Mouse (Mus musculus): ENCODE measurements around the gene Rab43. TPM values are rescaled to one million over a fixed set of nuclear protein-coding genes. Genes with fewer than 3 reads are reported as not detected.

The Rab43 gene
- total and polyA plus RNA-seq, 3 experiments: 4.0 to 13.2 TPM; not detected in 1

- Histone ChIP-seq H3K27ac (ENCODE audit: control insufficient read depth, low read depth, low read length) (peak overlapping the region; percentile 43; the same call in 1 of the 2 replicates), H3K36me3 (ENCODE audit: control insufficient read depth in 1 of 2, insufficient read depth in 2 of 2, low read length in 2 of 2) (peaks cover 0 to 25% of the 10 kb centered on the region in 2 experiments; a peak in 2 of 4 replicates), H3K9me3 (replicated peaks; ENCODE audit: insufficient read depth, low read length) (no peaks in the 10 kb centered on the region), H3K4me1 (ENCODE audit: control insufficient read depth in 1 of 2, insufficient read depth in 2 of 2, low read length in 2 of 2) (peaks cover 21 to 44% of the 10 kb centered on the region in 2 experiments), H3K79me2 (ENCODE audit: control insufficient read depth, insufficient read depth, low read length, poor library complexity) (no peaks in the 10 kb centered on the region), H3K9ac (ENCODE audit: control insufficient read depth, low read depth, low read length, poor library complexity, severe bottlenecking) (no peak overlapping the region), H3K4me3 (ENCODE audit: control insufficient read depth in 1 of 2, insufficient read depth in 1 of 2, low read depth in 2 of 2, low read length in 2 of 2) (no peak overlapping the region), H3K27me3 (ENCODE audit: control insufficient read depth in 1 of 2, insufficient read depth in 2 of 2, low read length in 2 of 2) (no peaks in the 10 kb centered on the region)
- DNase-seq (ENCODE audit: low read depth, low spot score): no peak
- TF ChIP-seq MAFK (IDR thresholded peaks at IDR 0.05; ENCODE audit: borderline replicate concordance, low read depth, low read length) (no peak), TCF12 (IDR thresholded peaks at IDR 0.05; ENCODE audit: low read depth, low read length) (peak; percentile 70), EP300 (IDR thresholded peaks at IDR 0.05; ENCODE audit: low read depth in 1 of 2, low read length in 2 of 2) (peak; percentile 65 to 74), CTCF (IDR thresholded peaks at IDR 0.05 in 2 of 3, conservative IDR thresholded peaks at IDR 0.05 in 1 of 3; ENCODE audit: control insufficient read depth in 1 of 3, insufficient read depth in 1 of 3, low read depth in 2 of 3, low read length in 3 of 3, poor library complexity in 1 of 3, severe bottlenecking in 1 of 3) (no peak), CHD1 (IDR thresholded peaks at IDR 0.05; ENCODE audit: low read depth, low read length) (0 out of 2 replicates have a peak, but pooled peaks have one; percentile 50), MXI1 (IDR thresholded peaks at IDR 0.05; ENCODE audit: low read depth, low read length) (peak; percentile 20; the same call in 1 of the 2 replicates), MAZ (IDR thresholded peaks at IDR 0.05; ENCODE audit: low read depth, low read length) (peak; percentile 24; the same call in 1 of the 2 replicates), E2F4 (IDR thresholded peaks at IDR 0.05; ENCODE audit: borderline replicate concordance, low read depth, low read length) (no peak), GATA1 (IDR thresholded peaks at IDR 0.05; ENCODE audit: low read depth, low read length) (peak; percentile 41), RCOR1 (IDR thresholded peaks at IDR 0.05; ENCODE audit: low read depth, low read length) (peak; percentile 42), ETS1 (IDR thresholded peaks at IDR 0.05; ENCODE audit: low read depth, low read length) (peak; percentile 87)
These were observed 72.1 kb downstream of the Rab43 start for GRCm38 (mm10) chr6:87739898-87740297.

Other genes starting within 250 kb of the Rab43 start
- 1.3 and 1.4 TPM in 2 replicates for gene Prokr1, start 221.4 kb downstream of the Rab43 start, total RNA-seq (2012; rRNA removed)
- 1 to 10 TPM in 1 of 2 experiments, not detected in 1; 1.4 TPM for gene Prokr1, start 221.4 kb downstream of the Rab43 start, polyA plus RNA-seq (2012; ENCODE audit: insufficient read depth in 1 of 2, insufficient read length in 2 of 2, low read depth in 1 of 2, low replicate concordance in 2 of 2, missing spikeins in 1 of 2)
- gene Aplf, start 140.0 kb downstream of the Rab43 start, total RNA-seq (2012; rRNA removed): 12.6 and 14.5 TPM in 2 replicates
- gene Aplf, start 140.0 kb downstream of the Rab43 start, polyA plus RNA-seq (2012; ENCODE audit: insufficient read depth in 1 of 2, insufficient read length in 2 of 2, low read depth in 1 of 2, low replicate concordance in 2 of 2, missing spikeins in 1 of 2): 10 to 100 TPM in 1 of 2 experiments, not detected in 1; 20.3 TPM
- 0.27 TPM in 1 of 2 replicates, not detected in the other for gene Efcc1, start 81.3 kb downstream of the Rab43 start, total RNA-seq (2012; rRNA removed)
- 1 to 10 TPM in 1 of 2 experiments, not detected in 1; 1.2 TPM for gene Efcc1, start 81.3 kb downstream of the Rab43 start, polyA plus RNA-seq (2012; ENCODE audit: insufficient read depth in 1 of 2, insufficient read length in 2 of 2, low read depth in 1 of 2, low replicate concordance in 2 of 2, missing spikeins in 1 of 2)
- 2.4 and 3.9 TPM in 2 replicates for gene Gp9, start 34.1 kb downstream of the Rab43 start, total RNA-seq (2012; rRNA removed)
- gene Gp9, start 34.1 kb downstream of the Rab43 start, polyA plus RNA-seq (2012; ENCODE audit: insufficient read depth in 1 of 2, insufficient read length in 2 of 2, low read depth in 1 of 2, low replicate concordance in 2 of 2, missing spikeins in 1 of 2): 10 to 100 TPM in 1 of 2 experiments, not detected in 1; 11.1 TPM
- 9.6 and 9.9 TPM in 2 replicates for gene Gm45140, start 23.6 kb upstream of the Rab43 start, total RNA-seq (2012; rRNA removed)
- 10 to 100 TPM in 1 of 2 experiments, not detected in 1; 26.2 TPM for gene Gm45140, start 23.6 kb upstream of the Rab43 start, polyA plus RNA-seq (2012; ENCODE audit: insufficient read depth in 1 of 2, insufficient read length in 2 of 2, low read depth in 1 of 2, low replicate concordance in 2 of 2, missing spikeins in 1 of 2)
- 60.5 and 64.5 TPM in 2 replicates for gene Isy1, start 26.6 kb upstream of the Rab43 start, total RNA-seq (2012; rRNA removed)
- gene Isy1, start 26.6 kb upstream of the Rab43 start, polyA plus RNA-seq (2012; ENCODE audit: insufficient read depth in 1 of 2, insufficient read length in 2 of 2, low read depth in 1 of 2, low replicate concordance in 2 of 2, missing spikeins in 1 of 2): 100 to 1,000 TPM in 1 of 2 experiments, not detected in 1; 115 TPM
- 726 and 879 TPM in 2 replicates for gene Cnbp, start 38.9 kb upstream of the Rab43 start, total RNA-seq (2012; rRNA removed)
- gene Cnbp, start 38.9 kb upstream of the Rab43 start, polyA plus RNA-seq (2012; ENCODE audit: insufficient read depth in 1 of 2, insufficient read length in 2 of 2, low read depth in 1 of 2, low replicate concordance in 2 of 2, missing spikeins in 1 of 2): 100 to 1,000 TPM; 201 to 652 TPM
- gene Copg1, start 75.7 kb upstream of the Rab43 start, total RNA-seq (2012; rRNA removed): 83.1 and 85.0 TPM in 2 replicates
- 100 to 1,000 TPM; 117 to 681 TPM for gene Copg1, start 75.7 kb upstream of the Rab43 start, polyA plus RNA-seq (2012; ENCODE audit: insufficient read depth in 1 of 2, insufficient read length in 2 of 2, low read depth in 1 of 2, low replicate concordance in 2 of 2, missing spikeins in 1 of 2)
- gene Hmces, start 101.8 kb upstream of the Rab43 start, total RNA-seq (2012; rRNA removed): 26.3 and 26.8 TPM in 2 replicates
- gene Hmces, start 101.8 kb upstream of the Rab43 start, polyA plus RNA-seq (2012; ENCODE audit: insufficient read depth in 1 of 2, insufficient read length in 2 of 2, low read depth in 1 of 2, low replicate concordance in 2 of 2, missing spikeins in 1 of 2): 10 to 100 TPM in 1 of 2 experiments, not detected in 1; 23.6 TPM
- not detected in 2 replicates for gene H1fx, start 169.5 kb upstream of the Rab43 start, total RNA-seq (2012; rRNA removed)
- gene H1fx, start 169.5 kb upstream of the Rab43 start, polyA plus RNA-seq (2012; ENCODE audit: insufficient read depth in 1 of 2, insufficient read length in 2 of 2, low read depth in 1 of 2, low replicate concordance in 2 of 2, missing spikeins in 1 of 2): not detected
- 47.6 and 49.6 TPM in 2 replicates for gene Rab7, start 233.1 kb upstream of the Rab43 start, total RNA-seq (2012; rRNA removed)
- gene Rab7, start 233.1 kb upstream of the Rab43 start, polyA plus RNA-seq (2012; ENCODE audit: insufficient read depth in 1 of 2, insufficient read length in 2 of 2, low read depth in 1 of 2, low replicate concordance in 2 of 2, missing spikeins in 1 of 2): 100 to 1,000 TPM; 234 to 362 TPM

Measured in MEL (cell line).